Mouse (Mus musculus) C2C12 (cell line): Measurements from ENCODE around the gene Jsrp1. TPM values are rescaled to one million over a fixed set of nuclear protein-coding genes. Genes with fewer than 3 reads are reported as not detected.

ENCODE experiments used
- H3K27me3 ChIP-seq: one replicate; pipeline ENCODE4 v1.6.1; 2011; ENCODE audit not compliant: control insufficient read depth, insufficient read depth, insufficient read length
- H3K36me3 ChIP-seq: one replicate; pipeline ENCODE4 v1.6.1; 2011; ENCODE audit not compliant: control insufficient read depth, insufficient read depth
- H3K4me3 ChIP-seq: one replicate; pipeline ENCODE4 v1.5.1; 2011; ENCODE audit warnings: mild to moderate bottlenecking, control low read depth; ENCODE audit not compliant: poor library complexity, insufficient read depth, severe bottlenecking
- H3K79me2 ChIP-seq: one replicate; pipeline ENCODE4 v1.6.1; 2011; ENCODE audit not compliant: control insufficient read depth, insufficient read depth
- H3K79me3 ChIP-seq: one replicate; pipeline ENCODE4 v1.6.1; 2011; ENCODE audit warnings: low read depth, control low read depth
- H3ac ChIP-seq: one replicate; pipeline ENCODE3; 2011; ENCODE audit warnings: low read depth; ENCODE audit not compliant: control insufficient read depth, insufficient read length
- CEBPB ChIP-seq: IDR thresholded peaks from one replicate; pipeline ENCODE4 v1.6.1; 2011; ENCODE audit warnings: low read depth, mild to moderate bottlenecking, control low read depth, moderate library complexity
- FOSL1 ChIP-seq: IDR thresholded peaks from one replicate; pipeline ENCODE4 v1.8.0; 2011; ENCODE audit warnings: mild to moderate bottlenecking, low read length; ENCODE audit not compliant: poor library complexity, insufficient read depth, severe bottlenecking
- MAX ChIP-seq: IDR thresholded peaks from one replicate; pipeline ENCODE4 v1.6.1; 2011; ENCODE audit warnings: mild to moderate bottlenecking, control low read depth
- MYOD1 ChIP-seq: IDR thresholded peaks from one replicate; pipeline ENCODE4 v1.6.1; 2011; ENCODE audit warnings: low read depth; ENCODE audit not compliant: control insufficient read depth, insufficient read length
- MYOG ChIP-seq: IDR thresholded peaks from one replicate; pipeline ENCODE4 v1.6.1; 2011; ENCODE audit not compliant: control insufficient read depth, insufficient read length; ENCODE audit errors: extremely low read depth
- USF1 ChIP-seq: IDR thresholded peaks from one replicate; pipeline ENCODE4 v1.6.1; 2011; ENCODE audit warnings: low read depth, mild to moderate bottlenecking, control low read depth, moderate library complexity
- microRNA-seq: library from miRNA; unstranded; fragments of <30 nt; microRNA quantifications from one replicate; pipeline ENCODE4, GENCODE M21; 2019; ENCODE audit warnings: borderline microRNAs expressed
- polyA plus RNA-seq: library from polyadenylated mRNA; unstranded; fragments of >200 nt; fragmentation: generic; extraction: Trizol; gene quantifications from one replicate; pipeline ENCODE4 v1.2.1, GENCODE M21; 2012; ENCODE audit warnings: missing spikeins

Gene Jsrp1
- polyA plus RNA-seq, 1 experiment, result 29.2 TPM

- no peak overlapping the region for H3ac ChIP-seq
- H3K27me3 ChIP-seq, result no peaks in the 10 kb centered on the region
- TF ChIP-seq USF1 (peak; percentile 81), FOSL1 (peak; percentile 54), MYOG (no peak), MAX (peak; percentile 22), MYOD1 (peak; percentile 6), CEBPB (no peak)
- no peaks in the 10 kb centered on the region for H3K36me3 ChIP-seq
- H3K4me3 ChIP-seq, result no peak overlapping the region
- peaks cover 76% of the 10 kb centered on the region for H3K79me3 ChIP-seq
- peaks cover 86% of the 10 kb centered on the region for H3K79me2 ChIP-seq
These were observed 54.6 kb downstream of the Jsrp1 start for GRCm38 (mm10) chr10:80758651-80759050.

Small RNAs within 50 kb of the gene (microRNA-seq; reads per million reads assigned to microRNA genes)
- 3.2 reads per million, percentile 47 among the genes with 10 or more reads in this experiment for gene Mir1982

Other genes with a start within 250 kb of the Jsrp1 start
- gene Klf16, start 236.2 kb downstream of the Jsrp1 start, polyA plus RNA-seq, result 21.0 TPM
- 103 TPM for gene Abhd17a, start 223.2 kb downstream of the Jsrp1 start, polyA plus RNA-seq
- gene Scamp4, start 210.6 kb downstream of the Jsrp1 start, polyA plus RNA-seq, result 119 TPM
- gene Adat3, start 210.6 kb downstream of the Jsrp1 start, polyA plus RNA-seq, result 11.1 TPM
- 1.0 TPM for gene Gm49322, start 207.5 kb downstream of the Jsrp1 start, polyA plus RNA-seq
- 165 TPM for gene Csnk1g2, start 190.7 kb downstream of the Jsrp1 start, polyA plus RNA-seq
- 53.8 TPM for gene Btbd2, start 156.4 kb downstream of the Jsrp1 start, polyA plus RNA-seq
- 61.4 TPM for gene Mknk2, start 135.4 kb downstream of the Jsrp1 start, polyA plus RNA-seq
- gene Mob3a, start 111.5 kb downstream of the Jsrp1 start, polyA plus RNA-seq, result 34.2 TPM
- 0.43 TPM for gene Izumo4, start 111.3 kb downstream of the Jsrp1 start, polyA plus RNA-seq
- gene Ap3d1, start 71.2 kb downstream of the Jsrp1 start, polyA plus RNA-seq, result 51.3 TPM
- gene Dot1l, start 58.3 kb downstream of the Jsrp1 start, polyA plus RNA-seq, result 19.1 TPM
- 106 TPM for gene Sf3a2, start 15.3 kb downstream of the Jsrp1 start, polyA plus RNA-seq
- gene Plekhj1, start 14.9 kb downstream of the Jsrp1 start, polyA plus RNA-seq, result 74.8 TPM
- gene Amh, start 8.3 kb downstream of the Jsrp1 start, polyA plus RNA-seq, result 0.87 TPM
- 1,494 TPM for gene Oaz1, start 13.2 kb upstream of the Jsrp1 start, polyA plus RNA-seq
- gene Lingo3, start 30.5 kb upstream of the Jsrp1 start, polyA plus RNA-seq, result 0.05 TPM
- 297 TPM for gene Lsm7, start 41.7 kb upstream of the Jsrp1 start, polyA plus RNA-seq
- gene Sppl2b, start 41.8 kb upstream of the Jsrp1 start, polyA plus RNA-seq, result 31.2 TPM
- gene Tmprss9, start 58.4 kb upstream of the Jsrp1 start, polyA plus RNA-seq, result 0.02 TPM
- gene Timm13, start 87.5 kb upstream of the Jsrp1 start, polyA plus RNA-seq, result 263 TPM
- 66.4 TPM for gene Lmnb2, start 104.7 kb upstream of the Jsrp1 start, polyA plus RNA-seq
- gene Gadd45b, start 116.6 kb upstream of the Jsrp1 start, polyA plus RNA-seq, result 37.2 TPM
- gene Gng7, start 201.4 kb upstream of the Jsrp1 start, polyA plus RNA-seq, result 0.25 TPM
- 0.28 TPM for gene Diras1, start 212.2 kb upstream of the Jsrp1 start, polyA plus RNA-seq
- gene Slc39a3, start 223.9 kb upstream of the Jsrp1 start, polyA plus RNA-seq, result 11.6 TPM
- 154 TPM for gene Sgta, start 246.7 kb upstream of the Jsrp1 start, polyA plus RNA-seq